Mouse (Mus musculus) CH12.LX (cell line): ENCODE measurements around the gene Usp18. TPM values are rescaled to one million over a fixed set of nuclear protein-coding genes. Genes with fewer than 3 reads are reported as not detected.
A peak's percentile ranks its signal among the peaks of the same experiment; 100 is the strongest.

Experiments used
- DNase-seq: peaks from one replicate; pipeline ENCODE4 v3.0.0-alpha.2; 2013; ENCODE audit errors: extremely low read depth
- H3K27ac ChIP-seq: 2 replicates; pipeline ENCODE4 v1.5.1; 2012; ENCODE audit warnings: low read depth, mild to moderate bottlenecking, control low read depth, moderate library complexity; ENCODE audit not compliant: insufficient read depth
- H3K27me3 ChIP-seq: replicated peaks from 2 replicates; pipeline ENCODE3; 2012; ENCODE audit warnings: inconsistent platforms
- H3K36me3 ChIP-seq, 2 experiments: replicated peaks in 1 of 2; 2 replicates each; pipeline versions ENCODE3 to v1.6.1; 2012; ENCODE audit warnings: inconsistent platforms in 1 of 2, low read length in 1 of 2, mild to moderate bottlenecking in 1 of 2, mixed read lengths in 1 of 2, moderate library complexity in 1 of 2; ENCODE audit not compliant: control insufficient read depth in 1 of 2, insufficient read depth in 1 of 2
- H3K4me1 ChIP-seq, 2 experiments: 2 replicates each; pipeline ENCODE4 v1.6.1; 2012; ENCODE audit warnings: inconsistent platforms in 1 of 2, moderate library complexity in 1 of 2; ENCODE audit not compliant: insufficient read depth in 2 of 2, control insufficient read depth in 1 of 2
- H3K4me2 ChIP-seq: 2 replicates; pipeline ENCODE4 v1.6.1; 2012; ENCODE audit warnings: low read depth, mild to moderate bottlenecking, control low read depth; ENCODE audit not compliant: poor library complexity, insufficient read depth, severe bottlenecking
- H3K4me3 ChIP-seq, 3 experiments: fragments of 150-350 bp in 1 of 3; sonication (generic) in 1 of 3; replicated peaks in 1 of 3; 2 replicates each; pipeline versions ENCODE3 to v1.5.1; 2011 to 2012; ENCODE audit warnings: low read depth in 2 of 3, low read length in 2 of 3, mild to moderate bottlenecking in 2 of 3, moderate library complexity in 2 of 3, control low read depth in 1 of 3, improper control_type of control experiment in 1 of 3, inconsistent platforms in 1 of 3, mixed read lengths in 1 of 3; ENCODE audit not compliant: poor library complexity in 1 of 3
- H3K79me2 ChIP-seq: replicated peaks from 2 replicates; pipeline ENCODE4 v1.6.1; 2012; ENCODE audit warnings: mild to moderate bottlenecking, moderate library complexity; ENCODE audit not compliant: control insufficient read depth, poor library complexity, insufficient read depth, severe bottlenecking; ENCODE audit errors: extremely low read depth
- H3K9ac ChIP-seq: 2 replicates; pipeline ENCODE4 v1.6.1; 2012; ENCODE audit warnings: low read depth, mild to moderate bottlenecking, control low read depth, moderate library complexity; ENCODE audit not compliant: insufficient read depth
- H3K9me3 ChIP-seq: replicated peaks from 2 replicates; pipeline ENCODE3; 2012; ENCODE audit warnings: low read length, inconsistent platforms, mixed read lengths
- BHLHE40 ChIP-seq: IDR thresholded peaks from 2 replicates; pipeline ENCODE4 v1.6.1; 2011; ENCODE audit warnings: mild to moderate bottlenecking, low read depth, low read length, improper control_type of control experiment
- CTCF ChIP-seq, 2 experiments: IDR thresholded peaks in 1 of 2; conservative IDR thresholded peaks in 1 of 2; 2 replicates each; pipeline ENCODE4 v1.5.1; 2011 to 2012; ENCODE audit warnings: low read depth in 2 of 2, low read length in 2 of 2, improper control_type of control experiment in 1 of 2, inconsistent platforms in 1 of 2, mild to moderate bottlenecking in 1 of 2, moderate library complexity in 1 of 2
- E2F4 ChIP-seq: IDR thresholded peaks from 2 replicates; pipeline ENCODE4 v1.6.1; 2011; ENCODE audit warnings: low read depth, low read length, improper control_type of control experiment; ENCODE audit not compliant: insufficient replicate concordance
- GABPA ChIP-seq: IDR thresholded peaks from 2 replicates; pipeline ENCODE4 v1.6.1; 2012; ENCODE audit warnings: low read depth, low read length, improper control_type of control experiment, inconsistent platforms; ENCODE audit not compliant: insufficient replicate concordance
- HCFC1 ChIP-seq: IDR thresholded peaks from 2 replicates; pipeline ENCODE4 v1.6.1; 2012; ENCODE audit warnings: low read depth, mild to moderate bottlenecking, inconsistent platforms, low read length, improper control_type of control experiment
- IRF4 ChIP-seq: IDR thresholded peaks from 2 replicates; pipeline ENCODE4 v1.6.1; 2014; ENCODE audit warnings: low read depth, mild to moderate bottlenecking, inconsistent platforms, low read length, improper control_type of control experiment
- JUN ChIP-seq: IDR thresholded peaks from 2 replicates; pipeline ENCODE4 v1.6.1; 2011; ENCODE audit warnings: low read depth, mild to moderate bottlenecking, low read length, improper control_type of control experiment, moderate library complexity; ENCODE audit not compliant: insufficient read depth
- JUND ChIP-seq: conservative IDR thresholded peaks from 2 replicates; pipeline ENCODE4 v1.6.1; 2011; ENCODE audit warnings: low read depth, low read length, improper control_type of control experiment
- MAZ ChIP-seq: IDR thresholded peaks from 2 replicates; pipeline ENCODE4 v1.6.1; 2012; ENCODE audit warnings: low read depth, mild to moderate bottlenecking, inconsistent platforms, low read length, improper control_type of control experiment, moderate library complexity
- NELFE ChIP-seq: IDR thresholded peaks from 2 replicates; pipeline ENCODE4 v1.6.1; 2011; ENCODE audit warnings: low read depth, low read length, improper control_type of control experiment
- NRF1 ChIP-seq: IDR thresholded peaks from 2 replicates; pipeline ENCODE4 v1.6.1; 2014; ENCODE audit warnings: low read depth, mild to moderate bottlenecking, inconsistent platforms, low read length, improper control_type of control experiment, moderate library complexity
- PAX5 ChIP-seq: IDR thresholded peaks from 2 replicates; pipeline ENCODE4 v1.6.1; 2012; ENCODE audit warnings: low read length, inconsistent platforms, mixed read lengths
- RAD21 ChIP-seq: IDR thresholded peaks from 2 replicates; pipeline ENCODE4 v1.6.1; 2011; ENCODE audit warnings: low read depth, mild to moderate bottlenecking, low read length, improper control_type of control experiment, moderate library complexity
- RCOR1 ChIP-seq: conservative IDR thresholded peaks from 2 replicates; pipeline ENCODE4 v1.6.1; 2012; ENCODE audit warnings: low read depth, mild to moderate bottlenecking, inconsistent platforms, low read length, improper control_type of control experiment
- SIN3A ChIP-seq: IDR thresholded peaks from 2 replicates; pipeline ENCODE4 v1.6.1; 2012; ENCODE audit warnings: low read length, improper control_type of control experiment, inconsistent platforms
- UBTF ChIP-seq: IDR thresholded peaks from 2 replicates; pipeline ENCODE4 v1.6.1; 2012; ENCODE audit warnings: low read depth, mild to moderate bottlenecking, inconsistent platforms, low read length, improper control_type of control experiment, moderate library complexity
- USF1 ChIP-seq: IDR thresholded peaks from 2 replicates; pipeline ENCODE4 v1.6.1; 2014; ENCODE audit warnings: low read depth, mild to moderate bottlenecking, inconsistent platforms, low read length, improper control_type of control experiment
- USF2 ChIP-seq: conservative IDR thresholded peaks from 2 replicates; pipeline ENCODE4 v1.6.1; 2011; ENCODE audit warnings: low read depth, low read length, improper control_type of control experiment
- ZC3H11A ChIP-seq: IDR thresholded peaks from 2 replicates; pipeline ENCODE4 v1.6.1; 2012; ENCODE audit warnings: low read depth, mild to moderate bottlenecking, inconsistent platforms, low read length, improper control_type of control experiment
- ZNF384 ChIP-seq: IDR thresholded peaks from 2 replicates; pipeline ENCODE4 v1.6.1; 2012; ENCODE audit warnings: low read depth, low read length, improper control_type of control experiment, inconsistent platforms
- dilution Hi-C: fragments of 300-500 bp; cut with MboI; formaldehyde crosslinking; loops from 2 replicates; pipeline ENCODE4 v1.14.3; 2020; ENCODE audit warnings: low sequenced_read_pairs; ENCODE audit not compliant: extremely low pct_unique_long_range_greater_than_20kb, extremely low pct_ligation_motif_present
- in situ Hi-C: fragments of 300-500 bp; cut with MboI; formaldehyde crosslinking; loops from 3 replicates; pipeline ENCODE4 v1.14.3; 2019; ENCODE audit warnings: low sequenced_read_pairs, low pct_ligation_motif_present, low pct_unique_long_range_greater_than_20kb, mixed read lengths
- polyA plus RNA-seq: library from polyadenylated mRNA; unstranded; fragments of >175 nt; gene quantifications from 2 replicates; pipeline ENCODE4 v1.2.1, GENCODE M21; 2012; ENCODE audit warnings: low read depth; ENCODE audit not compliant: insufficient read length
- total RNA-seq, 2 experiments: library from RNA; depleted of rRNA; stranded (reverse); fragments of 300-350 nt in 1 of 2; fragments of >200 nt in 1 of 2; gene quantifications; 2 replicates each; pipeline ENCODE4 v1.2.3; 2012 to 2014

Gene Usp18
- total and polyA plus RNA-seq, 3 experiments = 0.36 to 1.5 (median 1.3) TPM

DNA sequence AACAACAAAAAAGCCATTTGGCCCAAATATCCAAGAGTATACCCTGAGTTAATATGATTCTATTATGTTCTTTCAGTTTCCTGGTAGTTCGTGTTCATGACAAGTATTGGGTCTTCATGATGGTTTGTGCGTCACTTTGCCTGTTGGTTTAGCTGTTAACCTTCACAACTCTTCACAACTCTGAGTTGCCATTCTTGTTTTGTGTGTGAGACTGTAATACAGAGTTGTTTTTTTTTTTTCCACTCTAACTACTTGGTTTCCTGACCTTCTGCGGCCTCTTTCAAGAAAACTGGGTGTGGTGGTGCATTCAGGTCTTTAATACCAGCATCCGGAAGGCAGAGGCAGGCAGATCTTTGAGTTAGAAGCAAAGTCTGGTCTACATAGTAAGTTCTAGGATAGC, 7.5 kb upstream of the Usp18 start:
- Histone ChIP-seq H3K27me3 (peaks cover 3% of the 10 kb centered on the region), H3K27ac (no peak overlapping the region), H3K9me3 (no peaks in the 10 kb centered on the region), H3K4me1 (peaks cover 3 to 5% of the 10 kb centered on the region in 2 experiments; a peak in 3 of 4 replicates), H3K36me3 (no peaks in the 10 kb centered on the region), H3K4me3 (no peak overlapping the region), H3K4me2 (no peak overlapping the region), H3K9ac (no peak overlapping the region), H3K79me2 (no peaks in the 10 kb centered on the region)
- no peak for DNase-seq
- TF ChIP-seq IRF4 = no peak
- no peak for TF ChIP-seq NELFE
- no peak for TF ChIP-seq USF2
- no peak for TF ChIP-seq JUND
- TF ChIP-seq ZNF384 = no peak; the same call in 1 of the 2 replicates
- no peak for TF ChIP-seq RAD21
- TF ChIP-seq E2F4 = no peak
- no peak for TF ChIP-seq SIN3A
- TF ChIP-seq UBTF = no peak
- TF ChIP-seq HCFC1 = no peak
- TF ChIP-seq JUN = no peak
- no peak for TF ChIP-seq RCOR1
- no peak for TF ChIP-seq NRF1
- no peak for TF ChIP-seq MAZ
- no peak for TF ChIP-seq USF1
- no peak for TF ChIP-seq CTCF (conservative IDR thresholded peaks at IDR 0.05 in 1 of 2, IDR thresholded peaks at IDR 0.05 in 1 of 2; ENCODE audit: low read depth in 2 of 2, low read length in 2 of 2)
- in situ Hi-C loops (no loop called here), dilution Hi-C loops (no loop called here)

DNA sequence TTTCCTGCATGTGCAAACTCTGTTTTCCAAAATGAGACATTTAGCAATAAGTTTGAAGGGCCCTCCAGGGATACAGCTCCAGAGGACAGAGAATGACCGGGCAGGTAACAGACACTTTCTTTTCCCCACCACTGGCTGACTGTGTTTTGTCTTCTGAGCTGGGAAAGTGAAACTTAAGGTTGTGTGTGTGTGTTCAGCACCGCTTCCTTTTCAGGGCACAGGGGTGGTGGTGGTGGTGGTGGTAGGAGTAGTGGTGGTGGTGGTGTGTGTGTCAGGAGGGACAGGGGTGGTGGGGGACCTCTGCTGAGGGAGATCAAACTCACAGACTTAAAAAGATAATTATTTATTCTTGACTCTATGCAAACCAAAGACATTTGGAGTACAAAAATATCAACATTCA, 3.9 kb upstream of the Usp18 start:
- TF ChIP-seq NELFE = no peak
- TF ChIP-seq PAX5 = no peak
- no peak for TF ChIP-seq BHLHE40
- TF ChIP-seq JUN = no peak
- no peak for TF ChIP-seq IRF4
- TF ChIP-seq USF1 = no peak
- no peak for TF ChIP-seq ZC3H11A
- TF ChIP-seq GABPA = no peak
- Histone ChIP-seq H3K9me3 (no peaks in the 10 kb centered on the region), H3K79me2 (no peaks in the 10 kb centered on the region), H3K4me3 (no peak overlapping the region), H3K27me3 (peaks cover 18% of the 10 kb centered on the region), H3K27ac (no peak overlapping the region), H3K36me3 (no peaks in the 10 kb centered on the region), H3K4me1 (peaks cover 6 to 10% of the 10 kb centered on the region in 2 experiments), H3K4me2 (peak overlapping the region; percentile 76), H3K9ac (no peak overlapping the region)
- in situ Hi-C loops = no loop called here
- dilution Hi-C loops = no loop called here
- no peak for DNase-seq
